ENCODE assay signal across 14 mouse cellular contexts in the genomic region with DNA sequence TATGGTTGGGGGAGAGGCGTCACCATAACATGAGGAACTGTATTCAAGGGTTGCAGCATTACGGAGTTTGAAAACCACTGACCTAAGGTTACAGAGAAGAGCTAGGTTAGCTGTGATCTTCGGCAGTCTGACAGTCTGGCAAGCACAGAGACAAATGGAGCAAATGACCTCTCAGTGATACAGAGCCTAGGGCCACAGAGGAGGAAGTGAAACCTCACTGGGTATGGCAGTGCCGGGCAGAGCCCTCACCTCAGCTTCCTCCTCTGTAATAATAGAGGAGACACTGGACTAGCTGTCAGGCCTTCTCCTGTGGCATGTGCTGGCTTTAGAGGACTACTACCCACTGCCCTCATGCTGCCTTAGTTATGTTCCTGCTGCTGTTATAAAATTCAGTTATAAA. TPM values are rescaled to one million over a fixed set of nuclear protein-coding genes. Genes with fewer than 3 reads are reported as not detected.
DNase-seq lines count a peak whose midpoint lies in the region; ATAC-seq and TF ChIP-seq lines count a peak whose summit lies in the region.
"Had no signal": no experiment of that assay in that cellular context is flagged by ENCODE, and none has a peak within 500 bp of the region (broad histone marks: within the 10 kb centered on the region; RNA-seq: fewer than 3 reads in every experiment).

No protein-coding gene starts in this region.

- TF ChIP-seq CTCF in liver, adult 2 months (IDR thresholded peaks at IDR 0.05; ENCODE audit: low read depth, low read length): no peak
- no peak for TF ChIP-seq CTCF in bone marrow, adult 2 months (IDR thresholded peaks at IDR 0.05; ENCODE audit: control insufficient read depth, insufficient read depth, low read length)
- TF ChIP-seq CTCF in liver, postnatal 0 days (IDR thresholded peaks at IDR 0.05; ENCODE audit: low read depth): no peak
- TF ChIP-seq CTCF in intestine, postnatal 0 days (IDR thresholded peaks at IDR 0.05; ENCODE audit: low read depth): no peak

- peak; percentile 50 for DNase-seq in liver, adult 2 months (ENCODE audit: extremely low read depth, low read depth, low spot score)
- no peak for DNase-seq in liver, embryonic 11.5 days (ENCODE audit: low spot score)
- peak; percentile 49 for DNase-seq in liver, postnatal 0 days
- peak; percentile 52 for DNase-seq in skeletal muscle tissue, adult 2 months (ENCODE audit: low read depth, low spot score)
- DNase-seq in right cerebral cortex, postnatal 14 days: no peak
- DNase-seq: adrenal gland, adult 8-10 months; cerebellum, adult 11 months; kidney, postnatal 10 days; thymus, postnatal 14 days had no signal

- no peaks in the 10 kb centered on the region for H3K27me3 ChIP-seq in liver, adult 2 months (ENCODE audit: control insufficient read depth, insufficient read depth, low read length)
- H3K27me3 ChIP-seq in liver, embryonic 11.5 days (replicated peaks; ENCODE audit: control insufficient read depth, insufficient read depth, low read length): no peaks in the 10 kb centered on the region
- H3K27me3 ChIP-seq in liver, postnatal 0 days (ENCODE audit: insufficient read depth, low read length): no peaks in the 10 kb centered on the region
- no peaks in the 10 kb centered on the region for H3K27me3 ChIP-seq in intestine, postnatal 0 days (replicated peaks; ENCODE audit: control insufficient read depth, insufficient read depth, low read length)
- H3K27me3 ChIP-seq in midbrain, embryonic 15.5 days (replicated peaks): no peaks in the 10 kb centered on the region

- no peak for TF ChIP-seq POLR2A in liver, adult 2 months (IDR thresholded peaks at IDR 0.05; ENCODE audit: extremely low read depth, insufficient read depth, low read length)
- no peak for TF ChIP-seq POLR2A in bone marrow, adult 2 months (IDR thresholded peaks at IDR 0.05; ENCODE audit: borderline replicate concordance, control insufficient read depth, low read depth, low read length)

- no peak overlapping the region for H3K4me3 ChIP-seq in liver, adult 2 months (ENCODE audit: insufficient read depth, low read depth, low read length)
- no peak overlapping the region for H3K4me3 ChIP-seq in liver, embryonic 11.5 days (ENCODE audit: low read depth, low read length)
- H3K4me3 ChIP-seq in bone marrow, adult 2 months (replicated peaks; ENCODE audit: control insufficient read depth, low read depth, low read length): no peak overlapping the region
- H3K4me3 ChIP-seq in liver, postnatal 0 days (ENCODE audit: low read depth, low read length): no peak overlapping the region
- no peak overlapping the region for H3K4me3 ChIP-seq in intestine, postnatal 0 days (ENCODE audit: low read depth, low read length)
- no peak overlapping the region for H3K4me3 ChIP-seq in midbrain, embryonic 15.5 days

- no peaks in the 10 kb centered on the region for H3K36me3 ChIP-seq in liver, adult 2 months (ENCODE audit: control insufficient read depth, insufficient read depth, low read length)
- H3K36me3 ChIP-seq in liver, embryonic 11.5 days (ENCODE audit: control insufficient read depth, insufficient read depth, low read length): no peaks in the 10 kb centered on the region
- H3K36me3 ChIP-seq in liver, postnatal 0 days (replicated peaks; ENCODE audit: insufficient read depth, low read length): no peaks in the 10 kb centered on the region
- H3K36me3 ChIP-seq in intestine, postnatal 0 days (ENCODE audit: control insufficient read depth, insufficient read depth): no peaks in the 10 kb centered on the region
- no peaks in the 10 kb centered on the region for H3K36me3 ChIP-seq in midbrain, embryonic 15.5 days (replicated peaks)

- TF ChIP-seq EP300 in liver, postnatal 0 days (IDR thresholded peaks at IDR 0.05; ENCODE audit: low read depth): no peak

- H3K4me1 ChIP-seq in liver, adult 2 months (ENCODE audit: control insufficient read depth, insufficient read depth, low read length): no peaks in the 10 kb centered on the region
- H3K4me1 ChIP-seq in liver, embryonic 11.5 days (replicated peaks; ENCODE audit: control insufficient read depth, insufficient read depth, low read length): peaks cover 2% of the 10 kb centered on the region
- H3K4me1 ChIP-seq in bone marrow, adult 2 months (ENCODE audit: control insufficient read depth, insufficient read depth, low read length): peaks cover 10% of the 10 kb centered on the region
- H3K4me1 ChIP-seq in liver, postnatal 0 days (ENCODE audit: insufficient read depth): peaks cover 3% of the 10 kb centered on the region; the same call in 1 of the 2 replicates
- no peaks in the 10 kb centered on the region for H3K4me1 ChIP-seq in intestine, postnatal 0 days (replicated peaks; ENCODE audit: control insufficient read depth, insufficient read depth, low read length)
- H3K4me1 ChIP-seq in midbrain, embryonic 15.5 days: no peaks in the 10 kb centered on the region

- no peaks in the 10 kb centered on the region for H3K79me2 ChIP-seq in liver, adult 2 months (ENCODE audit: control insufficient read depth, insufficient read depth, low read length)

- 77% methylated on average over 4 of the region's 4 CpGs for WGBS in liver, adult 2 months
- WGBS in liver, embryonic 11.5 days: 55% methylated on average over 4 of the region's 4 CpGs
- 17% methylated on average over 4 of the region's 4 CpGs for WGBS in bone marrow, adult 2 months
- WGBS in liver, postnatal 0 days (ENCODE audit: insufficient replicate concordance): 31% methylated on average over 4 of the region's 4 CpGs
- WGBS in intestine, postnatal 0 days: 71% methylated on average over 4 of the region's 4 CpGs
- 98% methylated on average over 4 of the region's 4 CpGs for WGBS in midbrain, embryonic 15.5 days

- H3K27ac ChIP-seq in liver, adult 2 months (replicated peaks; ENCODE audit: insufficient read depth, low read depth, low read length): no peak overlapping the region
- H3K27ac ChIP-seq in liver, embryonic 11.5 days (ENCODE audit: low read depth, low read length): no peak overlapping the region; the same call in 1 of the 2 replicates
- H3K27ac ChIP-seq in bone marrow, adult 2 months (ENCODE audit: control insufficient read depth, insufficient read depth, low read depth, low read length, poor library complexity): peak overlapping the region; percentile 57; the same call in 1 of the 2 replicates
- H3K27ac ChIP-seq in liver, postnatal 0 days (ENCODE audit: low read depth): peak overlapping the region; percentile 41
- H3K27ac ChIP-seq in intestine, postnatal 0 days (ENCODE audit: low read depth, low read length): no peak overlapping the region
- H3K27ac ChIP-seq in midbrain, embryonic 15.5 days: no peak overlapping the region

- no peak overlapping the region for H3K9ac ChIP-seq in liver, adult 2 months (ENCODE audit: low read depth, low read length)
- H3K9ac ChIP-seq in liver, embryonic 11.5 days (ENCODE audit: low read depth, low read length): no peak overlapping the region
- H3K9ac ChIP-seq in liver, postnatal 0 days (replicated peaks): no peak overlapping the region
- H3K9ac ChIP-seq in intestine, postnatal 0 days (ENCODE audit: low read depth, low read length): no peak overlapping the region
- no peak overlapping the region for H3K9ac ChIP-seq in midbrain, embryonic 15.5 days

- H3K4me2 ChIP-seq in liver, embryonic 11.5 days: no peak overlapping the region
- no peak overlapping the region for H3K4me2 ChIP-seq in liver, postnatal 0 days (ENCODE audit: low read depth, low read length)
- no peak overlapping the region for H3K4me2 ChIP-seq in intestine, postnatal 0 days (replicated peaks; ENCODE audit: low read depth)
- H3K4me2 ChIP-seq in midbrain, embryonic 15.5 days: no peak overlapping the region
- H3K4me2 ChIP-seq: heart, embryonic 11.5 days had no signal

- H3K9me3 ChIP-seq in liver, embryonic 11.5 days (ENCODE audit: control insufficient read depth, low read length): no peaks in the 10 kb centered on the region
- no peaks in the 10 kb centered on the region for H3K9me3 ChIP-seq in liver, postnatal 0 days (ENCODE audit: low read length)
- no peaks in the 10 kb centered on the region for H3K9me3 ChIP-seq in intestine, postnatal 0 days (ENCODE audit: control insufficient read depth)
- no peaks in the 10 kb centered on the region; the same call in 1 of the 2 replicates for H3K9me3 ChIP-seq in midbrain, embryonic 15.5 days

- no peak for ATAC-seq in liver, embryonic 11.5 days (replicated peaks; ENCODE audit: low FRiP score)
- peak; percentile 64 for ATAC-seq in liver, postnatal 0 days
- no peak for ATAC-seq in intestine, postnatal 0 days
- no peak for ATAC-seq in midbrain, embryonic 15.5 days (replicated peaks)
- ATAC-seq: hindbrain, embryonic 16.5 days had no signal

RNA-seq across cellular contexts. Expression of a gene that starts 7.9 kb away (rescaled TPM):
- 4.7 and 7.2 TPM in 2 replicates for total RNA-seq in liver, adult 2 months (2014; rRNA removed)
- 3.3 and 5.7 TPM in 2 replicates for polyA plus RNA-seq in liver, adult 2 months (2012; rRNA removed)
- 7.8 and 9.5 TPM in 2 replicates for polyA plus RNA-seq in liver, embryonic 11.5 days (2014; fragmentation: Nextera tagmentation; extraction: Ambion mirVana)
- 49.8 and 105 TPM in 2 replicates for polyA plus RNA-seq in bone marrow, adult 2 months (2011; ENCODE audit: insufficient read depth, insufficient read length, low replicate concordance, missing spikeins)
- 11.5 and 13.3 TPM in 2 replicates for polyA plus RNA-seq in liver, postnatal 0 days (2015; fragmentation: Nextera tagmentation; extraction: Ambion mirVana)
- polyA plus RNA-seq in intestine, postnatal 0 days (2015; fragmentation: Nextera tagmentation; extraction: Ambion mirVana): 2.5 and 3.1 TPM in 2 replicates
- 5.6 and 6.4 TPM in 2 replicates for polyA plus RNA-seq in midbrain, embryonic 15.5 days (2015; fragmentation: Nextera tagmentation; extraction: Ambion mirVana)

RNA-seq across cellular contexts. Expression of a gene that starts 16.3 kb away (rescaled TPM):
- 2.8 and 4.5 TPM in 2 replicates for total RNA-seq in liver, adult 2 months (2014; rRNA removed)
- polyA plus RNA-seq in liver, adult 2 months (2012; rRNA removed): 30.8 and 35.9 TPM in 2 replicates
- 124 and 126 TPM in 2 replicates for polyA plus RNA-seq in liver, embryonic 11.5 days (2014; fragmentation: Nextera tagmentation; extraction: Ambion mirVana)
- 94.5 and 156 TPM in 2 replicates for polyA plus RNA-seq in bone marrow, adult 2 months (2011; ENCODE audit: insufficient read depth, insufficient read length, low replicate concordance, missing spikeins)
- polyA plus RNA-seq in liver, postnatal 0 days (2015; fragmentation: Nextera tagmentation; extraction: Ambion mirVana): 120 and 127 TPM in 2 replicates
- 9.0 and 9.9 TPM in 2 replicates for polyA plus RNA-seq in intestine, postnatal 0 days (2015; fragmentation: Nextera tagmentation; extraction: Ambion mirVana)
- polyA plus RNA-seq in midbrain, embryonic 15.5 days (2015; fragmentation: Nextera tagmentation; extraction: Ambion mirVana): 7.4 and 8.4 TPM in 2 replicates

RNA-seq across cellular contexts. Expression of a gene that starts 44.4 kb away (rescaled TPM):
- under 0.01 TPM in 1 of 2 replicates, not detected in the other for total RNA-seq in liver, adult 2 months (2014; rRNA removed)
- not detected in 2 replicates for polyA plus RNA-seq in liver, adult 2 months (2012; rRNA removed)
- not detected in 2 replicates for polyA plus RNA-seq in liver, embryonic 11.5 days (2014; fragmentation: Nextera tagmentation; extraction: Ambion mirVana)
- not detected in 2 replicates for polyA plus RNA-seq in bone marrow, adult 2 months (2011; ENCODE audit: insufficient read depth, insufficient read length, low replicate concordance, missing spikeins)
- polyA plus RNA-seq in liver, postnatal 0 days (2015; fragmentation: Nextera tagmentation; extraction: Ambion mirVana): not detected in 2 replicates
- 0.05 and 0.10 TPM in 2 replicates for polyA plus RNA-seq in intestine, postnatal 0 days (2015; fragmentation: Nextera tagmentation; extraction: Ambion mirVana)
- polyA plus RNA-seq in midbrain, embryonic 15.5 days (2015; fragmentation: Nextera tagmentation; extraction: Ambion mirVana): 0.31 and 0.56 TPM in 2 replicates

RNA-seq across cellular contexts. Expression of a gene that starts 57.7 kb away (rescaled TPM):
- 0.28 and 0.54 TPM in 2 replicates for total RNA-seq in liver, adult 2 months (2014; rRNA removed)
- polyA plus RNA-seq in liver, adult 2 months (2012; rRNA removed): 2.2 and 2.5 TPM in 2 replicates
- polyA plus RNA-seq in liver, embryonic 11.5 days (2014; fragmentation: Nextera tagmentation; extraction: Ambion mirVana): 11.4 and 14.0 TPM in 2 replicates
- polyA plus RNA-seq in bone marrow, adult 2 months (2011; ENCODE audit: insufficient read depth, insufficient read length, low replicate concordance, missing spikeins): 2.4 and 2.7 TPM in 2 replicates
- polyA plus RNA-seq in liver, postnatal 0 days (2015; fragmentation: Nextera tagmentation; extraction: Ambion mirVana): 4.3 and 4.4 TPM in 2 replicates
- polyA plus RNA-seq in intestine, postnatal 0 days (2015; fragmentation: Nextera tagmentation; extraction: Ambion mirVana): 14.3 and 16.0 TPM in 2 replicates
- 6.6 and 7.5 TPM in 2 replicates for polyA plus RNA-seq in midbrain, embryonic 15.5 days (2015; fragmentation: Nextera tagmentation; extraction: Ambion mirVana)

Comparison
In these comparisons a context has a peak if more than half of its experiments do, and no peak if none do; other contexts are left out.
1. DNase-seq: peak in liver, adult 2 months (single experiment), liver, postnatal 0 days (single experiment) and skeletal muscle tissue, adult 2 months (single experiment); none in liver, embryonic 11.5 days (single experiment) and right cerebral cortex, postnatal 14 days (single experiment).
2. H3K27ac ChIP-seq: peak in bone marrow, adult 2 months (single experiment) and liver, postnatal 0 days (single experiment); none in liver, adult 2 months (single experiment), liver, embryonic 11.5 days (single experiment), intestine, postnatal 0 days (single experiment) and midbrain, embryonic 15.5 days (single experiment).